Mouse (Mus musculus): ENCODE results near the gene Myt1l. TPM values are rescaled to one million over a fixed set of nuclear protein-coding genes. Genes with fewer than 3 reads are reported as not detected.

The Myt1l gene
- 218 and 219 TPM in 2 replicates for polyA plus RNA-seq (2015; fragmentation: Nextera tagmentation; extraction: Ambion mirVana)

DNA sequence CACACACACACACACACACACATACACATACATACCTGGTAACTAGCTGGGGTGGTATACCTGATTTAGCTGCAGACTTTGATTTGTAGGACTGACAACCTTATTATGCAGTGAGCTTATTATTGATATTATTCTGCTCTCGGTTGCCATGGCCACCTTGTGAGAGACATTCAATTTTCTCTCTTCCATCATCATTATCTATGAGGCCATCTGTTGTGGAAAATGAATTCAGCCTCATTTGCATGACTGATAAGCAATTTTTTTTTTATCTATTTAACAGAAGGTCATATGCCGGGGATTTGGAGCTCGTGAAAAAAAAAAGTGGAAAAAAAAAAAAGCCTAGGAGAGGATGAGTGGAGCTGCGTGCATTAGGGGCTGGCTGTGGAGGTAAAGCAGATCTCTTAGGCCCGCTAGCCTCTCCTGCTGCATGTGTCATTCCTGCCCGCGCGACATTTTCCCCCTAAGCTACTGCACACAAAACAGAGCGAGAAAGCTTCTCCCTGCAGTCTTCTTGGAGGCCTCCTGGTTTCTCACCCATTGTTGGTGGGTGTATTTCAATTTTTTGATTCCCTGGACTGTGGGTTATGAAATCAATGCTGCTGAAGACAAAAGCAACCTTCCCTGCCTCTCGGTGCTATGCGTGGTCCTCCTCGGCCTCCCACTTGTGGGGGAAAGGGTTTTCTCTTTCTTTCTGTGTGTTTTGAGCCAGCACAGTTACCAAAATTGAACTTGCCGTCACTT lies at the start of gene Myt1l:
Gene Myt1l, plus strand, starts transcription at position 354 of the 741 bp plus-strand sequence.
- Histone ChIP-seq H3K4me1 (replicated peaks) (peaks cover 26% of the 10 kb centered on the region), H3K4me2 (peak within 1 kb of the TSS; percentile 54), H3K27ac (peak within 1 kb of the TSS; percentile 100), H3K4me3 (peak within 1 kb of the TSS; percentile 47), H3K27me3 (no peaks in the 10 kb centered on the region), H3K9me3 (no peaks in the 10 kb centered on the region), H3K9ac (peak within 1 kb of the TSS; percentile 90), H3K36me3 (no peaks in the 10 kb centered on the region)
- ATAC-seq (ENCODE audit: low FRiP score), result peak; percentile 47
- WGBS, result 11% methylated on average over 13 of the region's 13 CpGs

DNA sequence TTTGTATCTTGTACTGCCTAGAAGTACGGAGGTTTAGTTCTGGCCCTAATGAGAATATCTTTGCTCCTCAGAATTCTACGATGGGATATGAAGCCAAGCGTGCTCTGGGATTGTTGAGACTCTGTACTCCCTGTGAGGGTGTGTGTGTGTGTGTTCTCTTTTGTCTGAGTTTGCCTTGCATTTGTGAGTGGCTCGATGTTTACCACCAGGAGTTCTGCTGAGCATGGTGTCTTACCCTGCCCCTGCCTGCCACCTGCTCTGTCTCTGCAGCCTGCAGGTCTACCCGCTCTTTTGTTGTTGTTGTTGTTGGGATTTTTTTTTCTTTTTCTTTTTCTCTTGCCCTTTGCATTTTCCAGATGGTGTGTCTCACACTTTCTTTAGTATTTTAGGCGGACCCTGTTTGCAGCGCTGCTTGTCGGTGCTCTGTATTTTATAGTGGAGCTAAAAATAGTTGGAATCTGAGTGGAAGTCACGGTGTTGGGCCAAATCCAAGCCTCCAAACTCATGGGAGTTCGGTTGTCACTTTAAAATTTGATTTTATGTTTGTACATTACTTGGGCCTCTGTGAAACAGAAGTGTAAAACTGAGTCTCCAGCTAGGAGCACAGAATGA lies 41.7 kb upstream of the Myt1l start:
- no peaks in the 10 kb centered on the region for H3K4me1 ChIP-seq (replicated peaks)
- H3K27ac ChIP-seq, result no peak overlapping the region
- H3K4me3 ChIP-seq, result no peak overlapping the region
- no peak for ATAC-seq (ENCODE audit: low FRiP score)
- no peaks in the 10 kb centered on the region for H3K36me3 ChIP-seq
- no peaks in the 10 kb centered on the region for H3K27me3 ChIP-seq
- no peaks in the 10 kb centered on the region for H3K9me3 ChIP-seq
- H3K4me2 ChIP-seq, result no peak overlapping the region
- WGBS, result 85% methylated on average over 10 of the region's 10 CpGs
- H3K9ac ChIP-seq, result no peak overlapping the region

DNA sequence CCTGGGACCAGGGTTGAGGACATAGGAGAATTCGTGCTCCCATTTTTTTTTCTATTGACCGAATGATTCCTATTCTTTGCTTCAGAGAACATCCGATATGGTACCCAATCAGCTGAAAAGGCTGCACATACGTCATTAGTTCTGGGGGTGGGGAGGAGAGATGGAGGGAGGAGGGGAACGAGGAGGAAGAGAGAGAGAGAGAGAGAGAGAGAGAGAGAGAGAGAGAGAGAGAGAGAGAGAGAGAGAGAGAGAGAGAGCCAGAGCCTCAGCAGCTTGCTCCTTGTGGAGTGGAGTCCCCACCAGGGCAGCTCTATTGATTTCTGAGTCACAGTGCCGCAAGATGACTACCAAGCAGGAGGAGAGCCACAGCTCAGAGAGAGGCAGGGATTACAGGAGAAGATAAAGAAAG lies 1.9 kb upstream of the Myt1l start:
- H3K9ac ChIP-seq, result peak overlapping the region; percentile 67
- H3K27me3 ChIP-seq, result no peaks in the 10 kb centered on the region
- H3K4me3 ChIP-seq, result peak overlapping the region; percentile 25
- H3K4me1 ChIP-seq (replicated peaks), result peaks cover 11% of the 10 kb centered on the region; the same call in 1 of the 2 replicates
- H3K27ac ChIP-seq, result peak overlapping the region; percentile 100
- H3K9me3 ChIP-seq, result no peaks in the 10 kb centered on the region
- peak; percentile 65 for ATAC-seq (ENCODE audit: low FRiP score)
- no peaks in the 10 kb centered on the region for H3K36me3 ChIP-seq
- 6% methylated on average over 6 of the region's 6 CpGs for WGBS
- peak overlapping the region; percentile 54 for H3K4me2 ChIP-seq

DNA sequence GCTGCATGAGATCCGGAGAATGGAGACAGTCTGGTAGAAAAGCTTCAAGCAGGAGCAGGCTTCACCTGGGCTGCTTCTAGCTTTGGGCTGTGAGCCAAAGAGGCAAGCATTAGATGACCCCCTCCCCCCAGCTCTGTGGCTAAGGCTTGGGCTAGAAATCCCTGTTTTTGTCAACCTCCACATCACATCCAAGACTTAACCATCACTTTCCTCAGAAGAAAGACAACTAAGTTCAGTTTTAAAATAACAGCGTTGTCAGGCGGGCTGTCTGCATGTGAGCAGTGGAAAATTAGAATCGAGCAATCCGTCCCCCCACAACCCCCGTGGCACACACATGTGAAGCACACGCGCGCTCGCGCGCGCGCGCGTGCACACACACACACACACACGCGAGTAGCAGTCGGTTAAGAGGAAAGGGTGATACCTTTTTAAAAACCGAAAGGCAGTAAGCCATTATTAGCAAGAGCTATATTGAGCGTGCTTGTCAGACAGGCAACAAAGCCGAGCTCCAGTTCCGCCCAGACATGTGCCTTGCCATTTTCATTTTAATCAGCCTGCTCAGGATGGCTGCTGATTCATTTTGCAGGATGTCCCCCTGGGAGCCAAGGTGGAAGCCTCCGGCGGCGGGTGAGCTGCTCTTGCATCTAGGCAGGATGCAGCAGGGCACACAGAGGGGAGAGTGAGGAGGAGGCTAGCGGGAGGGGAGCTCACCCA lies 979 bp upstream of the Myt1l start:
- H3K4me2 ChIP-seq, result peak overlapping the region; percentile 54
- H3K9ac ChIP-seq, result peak overlapping the region; percentile 90
- H3K4me3 ChIP-seq, result peak overlapping the region; percentile 47
- H3K27ac ChIP-seq, result peak overlapping the region; percentile 100
- no peaks in the 10 kb centered on the region for H3K36me3 ChIP-seq
- under 1% methylated on average over 27 of the region's 27 CpGs for WGBS
- peaks cover 18% of the 10 kb centered on the region; the same call in 1 of the 2 replicates for H3K4me1 ChIP-seq (replicated peaks)
- no peaks in the 10 kb centered on the region for H3K27me3 ChIP-seq
- no peaks in the 10 kb centered on the region for H3K9me3 ChIP-seq
- peak; percentile 85 for ATAC-seq (ENCODE audit: low FRiP score)

DNA sequence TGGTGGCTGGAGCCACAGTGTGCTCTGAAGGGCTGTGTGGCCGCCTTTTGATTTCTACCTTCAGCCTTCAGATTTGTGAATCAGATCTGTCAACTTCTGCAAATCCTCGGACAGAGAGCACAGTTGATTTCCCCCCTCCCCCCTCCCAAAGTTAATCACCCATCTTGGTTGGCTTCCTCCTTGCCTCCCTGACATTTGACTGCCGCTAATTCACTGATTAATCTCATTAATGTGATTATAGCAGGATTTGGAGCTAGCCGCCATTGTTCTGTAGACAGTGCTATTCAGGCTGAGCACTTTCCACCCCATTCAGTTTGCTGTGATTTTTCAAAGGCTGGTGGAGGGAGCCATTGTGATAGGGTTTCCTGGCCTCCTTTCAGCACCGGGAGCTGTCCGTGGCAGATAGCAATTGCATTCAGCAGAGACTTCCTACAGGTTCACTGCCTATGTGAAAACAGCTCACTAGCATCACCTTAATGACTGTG lies 2.1 kb downstream of the Myt1l start:
- peak overlapping the region; percentile 65 for H3K4me2 ChIP-seq
- H3K4me1 ChIP-seq (replicated peaks), result peaks cover 40% of the 10 kb centered on the region
- H3K27ac ChIP-seq, result peak overlapping the region; percentile 98
- no peaks in the 10 kb centered on the region for H3K9me3 ChIP-seq
- H3K4me3 ChIP-seq, result peak overlapping the region; percentile 50
- H3K27me3 ChIP-seq, result no peaks in the 10 kb centered on the region
- no peak for ATAC-seq (ENCODE audit: low FRiP score)
- H3K36me3 ChIP-seq, result no peaks in the 10 kb centered on the region
- peak overlapping the region; percentile 86 for H3K9ac ChIP-seq
- 3% methylated on average over 6 of the region's 6 CpGs for WGBS

DNA sequence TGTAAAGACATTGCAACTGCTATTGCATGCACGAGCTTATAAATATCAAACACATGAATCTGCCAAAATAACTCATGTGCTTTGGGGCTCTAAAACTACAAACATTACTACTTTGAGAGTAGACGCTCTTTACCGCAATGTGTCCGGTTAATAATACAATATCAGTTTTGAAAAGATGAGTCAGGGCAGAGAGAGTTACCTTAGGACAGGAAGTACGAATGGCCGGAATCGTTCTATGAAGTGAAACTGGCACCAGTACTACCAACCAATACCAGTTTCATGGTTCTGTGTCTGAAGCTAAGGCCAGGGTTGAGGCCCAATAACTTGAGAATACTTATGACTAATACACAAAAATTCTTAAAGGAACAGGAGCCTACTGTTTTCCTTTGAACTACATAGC lies 2.6 kb downstream of the Myt1l start:
- H3K4me3 ChIP-seq, result peak overlapping the region; percentile 50
- peak overlapping the region; percentile 65 for H3K4me2 ChIP-seq
- WGBS, result 61% methylated on average over 7 of the region's 7 CpGs
- no peaks in the 10 kb centered on the region for H3K27me3 ChIP-seq
- peaks cover 41% of the 10 kb centered on the region for H3K4me1 ChIP-seq (replicated peaks)
- no peak for ATAC-seq (ENCODE audit: low FRiP score)
- H3K9me3 ChIP-seq, result no peaks in the 10 kb centered on the region
- peak overlapping the region; percentile 98 for H3K27ac ChIP-seq
- no peaks in the 10 kb centered on the region for H3K36me3 ChIP-seq
- H3K9ac ChIP-seq, result peak overlapping the region; percentile 86

DNA sequence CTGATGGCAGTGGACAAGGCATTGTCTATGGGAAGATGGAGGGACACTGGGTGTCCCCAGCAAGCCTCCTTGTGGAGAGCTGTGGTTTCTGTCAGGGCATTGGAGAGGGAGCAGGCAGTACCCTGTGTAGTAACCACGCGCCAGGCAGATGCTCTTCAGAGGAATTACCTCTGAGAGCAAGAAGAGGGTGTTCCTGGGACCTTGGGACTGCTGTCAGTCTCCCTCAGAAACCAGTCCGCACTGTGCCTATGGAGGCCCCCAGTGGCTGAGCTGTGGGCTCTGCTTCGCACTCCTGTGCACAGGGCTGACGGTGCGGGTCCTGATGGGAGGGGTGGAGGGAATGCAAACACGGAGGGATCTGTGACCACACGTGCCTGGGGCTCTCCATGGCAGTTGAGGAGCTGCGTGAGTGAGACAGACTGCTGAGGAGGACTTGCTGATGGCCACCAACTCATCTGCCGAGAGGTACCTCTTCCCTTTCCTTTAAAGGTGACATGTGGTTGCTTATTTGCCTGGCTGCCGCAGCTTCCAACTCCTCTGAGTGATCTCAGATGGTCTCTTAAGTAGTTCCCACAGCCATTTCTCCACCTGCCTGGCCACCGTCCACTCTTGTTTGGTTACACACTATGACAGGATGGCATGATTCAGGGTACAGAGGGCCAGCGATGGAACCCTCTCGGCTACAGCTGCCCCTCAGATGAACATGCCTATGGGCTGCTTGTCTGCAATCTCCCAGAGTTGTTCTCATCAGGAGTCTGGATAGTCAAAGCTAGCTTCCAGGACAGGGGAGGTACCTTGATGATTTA lies 5.1 kb downstream of the Myt1l start:
- Histone ChIP-seq H3K4me3 (peak overlapping the region; percentile 56), H3K9me3 (no peaks in the 10 kb centered on the region), H3K4me2 (peak overlapping the region; percentile 80), H3K27ac (peak overlapping the region; percentile 99), H3K27me3 (no peaks in the 10 kb centered on the region), H3K4me1 (replicated peaks) (peaks cover 57% of the 10 kb centered on the region), H3K36me3 (no peaks in the 10 kb centered on the region), H3K9ac (peak overlapping the region; percentile 85)
- peak; percentile 76 for ATAC-seq (ENCODE audit: low FRiP score)
- 21% methylated on average over 14 of the region's 14 CpGs for WGBS

DNA sequence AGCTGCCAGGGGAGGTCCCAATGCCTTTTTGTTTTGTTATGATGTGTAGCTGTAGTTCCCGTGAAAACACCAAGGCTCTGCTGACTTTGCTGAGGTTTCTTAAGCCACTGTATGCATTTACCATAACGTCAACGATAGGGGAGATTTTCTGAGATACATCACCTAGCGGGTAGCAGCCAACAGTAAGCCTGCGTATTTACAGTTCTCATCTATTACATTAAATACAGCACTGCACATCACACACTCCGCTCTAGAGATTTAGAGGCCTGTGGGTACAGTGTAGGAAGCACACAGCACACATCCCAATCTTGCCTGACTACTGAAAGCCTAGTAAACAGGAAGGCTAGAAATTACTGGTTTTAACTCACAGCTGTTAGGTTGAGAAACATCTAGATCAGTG lies 6.1 kb downstream of the Myt1l start:
- peak overlapping the region; percentile 80 for H3K4me2 ChIP-seq
- H3K27me3 ChIP-seq, result no peaks in the 10 kb centered on the region
- no peaks in the 10 kb centered on the region for H3K36me3 ChIP-seq
- no peaks in the 10 kb centered on the region for H3K9me3 ChIP-seq
- 3% methylated on average over 6 of the region's 6 CpGs for WGBS
- H3K9ac ChIP-seq, result peak overlapping the region; percentile 85
- no peak for ATAC-seq (ENCODE audit: low FRiP score)
- H3K27ac ChIP-seq, result peak overlapping the region; percentile 99
- H3K4me1 ChIP-seq (replicated peaks), result peaks cover 67% of the 10 kb centered on the region
- H3K4me3 ChIP-seq, result peak overlapping the region; percentile 56

DNA sequence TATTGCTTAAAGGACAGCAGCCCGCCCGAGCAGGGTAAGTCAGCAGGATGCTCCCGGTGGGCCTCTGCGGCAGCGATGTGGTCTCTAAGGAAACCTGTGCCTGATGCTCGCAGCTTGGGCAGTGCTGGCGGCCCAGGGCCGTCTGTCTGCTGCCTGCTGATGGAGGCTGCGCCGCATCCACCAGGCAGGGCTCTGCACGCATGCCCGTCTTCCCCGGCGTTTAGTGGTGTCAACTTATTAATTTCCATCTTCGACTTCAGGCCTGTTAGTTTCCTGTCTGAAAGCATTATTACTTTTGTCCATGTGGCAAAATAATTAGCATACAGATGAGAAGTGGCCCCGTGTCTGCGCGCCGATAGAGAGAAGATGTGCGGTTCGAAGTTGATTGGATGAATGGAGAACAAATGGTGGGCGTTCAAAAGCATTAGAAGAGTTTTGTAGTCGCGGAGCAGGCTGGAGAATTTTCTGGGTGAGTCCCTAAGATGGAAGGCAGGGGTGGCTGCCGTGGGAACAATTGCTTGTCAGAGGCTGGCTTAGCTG lies 6.6 kb downstream of the Myt1l start:
- Histone ChIP-seq H3K27me3 (no peaks in the 10 kb centered on the region), H3K9ac (peak overlapping the region; percentile 85), H3K4me2 (peak overlapping the region; percentile 80), H3K4me3 (peak overlapping the region; percentile 56), H3K4me1 (replicated peaks) (peaks cover 72% of the 10 kb centered on the region), H3K36me3 (no peaks in the 10 kb centered on the region), H3K9me3 (no peaks in the 10 kb centered on the region), H3K27ac (peak overlapping the region; percentile 99)
- under 1% methylated on average over 25 of the region's 25 CpGs for WGBS
- ATAC-seq (ENCODE audit: low FRiP score), result 0 out of 2 replicates have a peak, but pooled peaks have one; percentile 40

DNA sequence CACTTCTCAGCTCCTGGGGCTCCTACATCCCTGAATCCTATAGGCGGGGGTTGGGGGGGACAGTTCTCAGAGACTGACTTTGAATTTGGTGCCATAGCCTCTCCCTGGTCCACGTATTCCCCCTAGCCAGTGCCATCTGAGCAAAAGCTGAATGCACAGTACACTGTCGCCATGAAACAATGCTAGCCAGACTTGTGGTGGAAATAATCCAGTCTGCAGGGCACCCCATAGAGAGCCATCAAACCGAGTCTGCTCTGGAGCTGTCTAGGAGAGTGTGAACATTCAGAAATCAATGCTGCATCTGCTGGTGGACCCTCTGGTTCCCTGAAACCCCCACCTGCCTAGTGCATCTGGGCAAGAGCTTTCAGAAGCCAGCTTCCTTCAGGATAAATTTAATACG lies 9.7 kb downstream of the Myt1l start:
- peak overlapping the region; percentile 85 for H3K9ac ChIP-seq

DNA sequence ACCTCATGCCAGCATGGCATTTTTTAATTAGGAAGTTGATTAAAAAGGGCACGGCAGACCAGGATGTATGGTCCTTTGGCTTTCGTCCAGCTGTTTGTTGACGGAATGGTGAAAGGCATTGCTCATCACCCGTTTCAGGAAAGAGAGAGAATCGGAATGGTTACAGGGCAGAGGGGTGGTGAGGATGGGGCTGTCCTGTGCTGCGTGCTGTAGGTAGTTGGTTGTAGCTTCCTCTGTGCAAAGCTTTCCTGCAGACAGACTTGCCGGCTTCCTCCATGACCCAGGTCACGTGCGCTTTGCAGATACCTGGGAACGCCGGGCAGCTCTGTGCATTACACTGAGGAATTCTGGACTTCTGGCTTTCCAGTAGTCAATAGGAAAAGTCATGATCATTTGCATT lies 10.3 kb downstream of the Myt1l start:
- WGBS, result 48% methylated on average over 11 of the region's 11 CpGs
- H3K9me3 ChIP-seq, result no peaks in the 10 kb centered on the region
- peak overlapping the region; percentile 85 for H3K9ac ChIP-seq
- peak overlapping the region; percentile 99 for H3K27ac ChIP-seq
- H3K4me2 ChIP-seq, result peak overlapping the region; percentile 80
- ATAC-seq (ENCODE audit: low FRiP score), result peak; percentile 40
- H3K4me1 ChIP-seq (replicated peaks), result peaks cover 81% of the 10 kb centered on the region
- no peaks in the 10 kb centered on the region for H3K36me3 ChIP-seq
- no peaks in the 10 kb centered on the region for H3K27me3 ChIP-seq
- peak overlapping the region; percentile 56 for H3K4me3 ChIP-seq

More for the DNA sequence above, 9.7 kb downstream of the Myt1l start:
- H3K4me3 ChIP-seq, result peak overlapping the region; percentile 56
- no peaks in the 10 kb centered on the region for H3K9me3 ChIP-seq
- H3K36me3 ChIP-seq, result no peaks in the 10 kb centered on the region
- no peaks in the 10 kb centered on the region for H3K27me3 ChIP-seq
- ATAC-seq (ENCODE audit: low FRiP score), result peak; percentile 34
- H3K4me2 ChIP-seq, result peak overlapping the region; percentile 80
- 29% methylated on average over 5 of the region's 5 CpGs for WGBS
- H3K27ac ChIP-seq, result peak overlapping the region; percentile 99
- peaks cover 84% of the 10 kb centered on the region for H3K4me1 ChIP-seq (replicated peaks)

Data from hindbrain, embryonic 13.5 days (tissue).